12 mouse cellular contexts compared by ENCODE assay signal in the genomic region with DNA sequence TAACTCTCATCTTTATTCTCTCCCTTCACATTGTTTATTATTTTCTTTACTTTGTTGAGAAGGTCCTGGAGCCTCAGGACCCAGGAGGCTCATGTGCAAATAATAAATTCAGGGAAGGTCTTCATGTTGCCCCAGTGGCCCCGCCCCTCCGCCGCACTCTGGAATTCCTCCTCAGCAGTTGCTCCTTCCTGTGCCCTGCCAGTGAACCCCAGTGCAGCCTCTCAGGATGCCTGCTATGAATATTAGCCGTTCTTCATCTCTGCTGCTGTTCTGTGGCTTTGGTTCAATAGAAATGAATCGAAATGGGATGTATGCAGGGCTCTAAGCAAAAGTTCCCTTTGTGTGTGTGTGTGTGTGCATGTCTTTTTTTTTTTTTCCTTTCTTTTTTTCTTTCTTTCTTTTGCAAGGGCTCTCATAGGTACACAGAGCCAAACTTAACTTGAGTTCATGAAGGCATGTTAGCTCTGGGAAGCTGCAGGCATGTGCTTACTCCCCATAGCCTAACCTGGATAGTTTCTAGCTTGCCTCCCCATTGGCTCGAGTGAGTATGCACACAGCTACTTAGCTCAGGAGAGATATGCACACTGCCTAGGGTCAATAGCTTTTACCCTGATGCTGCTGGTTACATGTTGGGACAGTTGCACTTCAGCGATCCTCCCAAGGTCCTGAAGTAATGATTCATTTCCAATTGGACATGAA.
DNase-seq lines count a peak whose midpoint lies in the region; ATAC-seq and TF ChIP-seq lines count a peak whose summit lies in the region.
"Had no signal": no experiment of that assay in that cellular context is flagged by ENCODE, and none has a peak within 500 bp of the region (broad histone marks: within the 10 kb centered on the region; RNA-seq: fewer than 3 reads in every experiment).

No protein-coding gene starts in this region.

- H3K27me3 ChIP-seq in kidney, embryonic 15.5 days = no peaks in the 10 kb centered on the region
- no peaks in the 10 kb centered on the region for H3K27me3 ChIP-seq in embryonic facial prominence, embryonic 13.5 days
- no peaks in the 10 kb centered on the region for H3K27me3 ChIP-seq in limb, embryonic 14.5 days (ENCODE audit: control insufficient read depth, insufficient read depth, low read length)

- TF ChIP-seq POLR2A in limb, embryonic 14.5 days (IDR thresholded peaks at IDR 0.05; ENCODE audit: borderline replicate concordance, extremely low read depth, insufficient read depth, insufficient read length) = no peak

- H3K9ac ChIP-seq in kidney, embryonic 15.5 days = no peak overlapping the region
- H3K9ac ChIP-seq in embryonic facial prominence, embryonic 13.5 days = no peak overlapping the region
- no peak overlapping the region for H3K9ac ChIP-seq in limb, embryonic 14.5 days (ENCODE audit: low read depth, low read length, severe bottlenecking)

- no peak overlapping the region for H3K4me2 ChIP-seq in kidney, embryonic 15.5 days
- no peak overlapping the region for H3K4me2 ChIP-seq in embryonic facial prominence, embryonic 13.5 days
- H3K4me2 ChIP-seq in limb, embryonic 14.5 days (replicated peaks; ENCODE audit: low read depth, low read length, severe bottlenecking) = no peak overlapping the region

- no peaks in the 10 kb centered on the region for H3K36me3 ChIP-seq in kidney, embryonic 15.5 days
- H3K36me3 ChIP-seq in embryonic facial prominence, embryonic 13.5 days = no peaks in the 10 kb centered on the region
- H3K36me3 ChIP-seq in limb, embryonic 14.5 days (ENCODE audit: control insufficient read depth, insufficient read depth, low read length) = peaks cover 2% of the 10 kb centered on the region; the same call in 1 of the 2 replicates

- H3K9me3 ChIP-seq in kidney, embryonic 15.5 days (replicated peaks) = no peaks in the 10 kb centered on the region
- H3K9me3 ChIP-seq in embryonic facial prominence, embryonic 13.5 days = no peaks in the 10 kb centered on the region
- no peaks in the 10 kb centered on the region for H3K9me3 ChIP-seq in limb, embryonic 14.5 days (ENCODE audit: control insufficient read depth, low read length)

- peaks cover 32% of the 10 kb centered on the region for H3K4me1 ChIP-seq in kidney, embryonic 15.5 days
- peaks cover 28% of the 10 kb centered on the region for H3K4me1 ChIP-seq in embryonic facial prominence, embryonic 13.5 days
- peaks cover 33% of the 10 kb centered on the region for H3K4me1 ChIP-seq in limb, embryonic 14.5 days (ENCODE audit: control insufficient read depth, insufficient read depth, low read length)

- ATAC-seq in kidney, embryonic 15.5 days (replicated peaks; ENCODE audit: low FRiP score) = peak; percentile 50; the same call in 1 of the 2 replicates
- no peak for ATAC-seq in embryonic facial prominence, embryonic 13.5 days (ENCODE audit: insufficient number of reproducible peaks, insufficient read depth, low FRiP score, low TSS enrichment, low read depth)
- ATAC-seq in limb, embryonic 14.5 days (ENCODE audit: low FRiP score, low read depth) = peak; percentile 54; the same call in 1 of the 2 replicates

- no peak overlapping the region for H3K4me3 ChIP-seq in kidney, embryonic 15.5 days (replicated peaks)
- no peak overlapping the region for H3K4me3 ChIP-seq in embryonic facial prominence, embryonic 13.5 days
- no peak overlapping the region for H3K4me3 ChIP-seq in limb, embryonic 14.5 days (replicated peaks; ENCODE audit: low read length)
- H3K4me3 ChIP-seq: myocyte had no signal

- H3K27ac ChIP-seq in kidney, embryonic 15.5 days = peak overlapping the region; percentile 63
- H3K27ac ChIP-seq in embryonic facial prominence, embryonic 13.5 days = 0 out of 2 replicates have a peak overlapping the region, but pooled peaks have one; percentile 23
- H3K27ac ChIP-seq in limb, embryonic 14.5 days (replicated peaks; ENCODE audit: low read depth, low read length) = peak overlapping the region; percentile 48

- DNase-seq in kidney, adult 9 months = no peak
- DNase-seq in embryo, embryonic 11 days = peak; percentile 78
- peak; percentile 56 for DNase-seq in limb, embryonic 14.5 days (ENCODE audit: low spot score)
- no peak for DNase-seq in right cerebral cortex, adult 18-20 months
- no peak for DNase-seq in spleen, adult 18-20 months
- DNase-seq: cerebellum, adult 9-11 months; gastrocnemius, postnatal 25 days; heart, postnatal 14 days; thymus, postnatal 36 days had no signal

- WGBS in kidney, embryonic 15.5 days = 28% methylated on average over 7 of the region's 7 CpGs
- WGBS in embryonic facial prominence, embryonic 13.5 days = 37% methylated on average over 7 of the region's 7 CpGs
- 31% methylated on average over 7 of the region's 7 CpGs for WGBS in limb, embryonic 14.5 days

Comparison
In these comparisons a context has a peak if more than half of its experiments do, and no peak if none do; other contexts are left out.
1. DNase-seq: peak in embryo, embryonic 11 days (single experiment) and limb, embryonic 14.5 days (single experiment); none in kidney, adult 9 months (single experiment), right cerebral cortex, adult 18-20 months (single experiment) and spleen, adult 18-20 months (0 of 2).
2. Peak in every context shown above with its lines, with median percentiles within 50 percentile points of each other: H3K27ac ChIP-seq.